Comparison of ENCODE assay signal across 13 mouse cellular contexts in the genomic region with DNA sequence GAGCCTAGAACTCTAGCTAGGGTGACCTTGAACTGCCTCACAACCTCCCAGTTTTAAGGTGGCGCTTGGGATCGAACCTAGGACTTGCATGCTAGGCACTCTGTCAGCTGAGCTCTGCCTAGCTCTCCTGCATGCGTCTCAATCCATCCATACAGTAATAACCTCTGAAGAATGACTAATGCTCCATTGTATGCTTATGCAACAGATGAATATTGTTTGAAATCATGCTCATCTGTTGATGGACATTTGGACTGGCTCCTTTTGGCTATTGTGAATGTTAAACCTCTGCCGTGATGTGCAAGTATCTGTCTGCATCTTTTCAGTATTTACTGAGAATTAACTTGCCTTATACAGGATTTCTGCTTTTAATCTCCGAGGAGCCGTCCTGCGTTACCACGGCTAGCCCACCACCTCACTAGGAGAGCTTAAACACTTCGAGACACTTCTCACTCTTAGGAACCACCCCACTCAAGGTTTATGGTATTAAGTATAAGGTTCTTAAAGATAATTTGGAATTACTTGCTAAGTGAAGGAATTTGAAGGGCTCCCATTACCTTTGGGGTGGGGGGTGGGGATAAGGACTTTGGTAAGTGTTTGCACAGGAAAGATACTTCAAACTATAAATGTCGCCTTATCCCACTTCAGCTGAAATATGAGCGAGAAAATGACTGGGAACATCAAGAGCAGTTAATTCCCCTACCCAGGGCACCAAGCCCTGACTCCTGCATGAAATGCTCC.
"Had no signal": no experiment of that assay in that cellular context is flagged by ENCODE, and none has a peak within 500 bp of the region (broad histone marks: within the 10 kb centered on the region; RNA-seq: fewer than 3 reads in every experiment).

No protein-coding gene starts in this region.

- H3K27ac ChIP-seq: kidney, embryonic 15.5 days; limb, embryonic 10.5 days; liver, embryonic 13.5 days; macrophage; midbrain, embryonic 12.5 days; neural tube, embryonic 15.5 days; stomach, postnatal 0 days had no signal

- ATAC-seq: liver, postnatal 0 days had no signal

- H3K4me3 ChIP-seq: kidney, embryonic 15.5 days; limb, embryonic 10.5 days; liver, embryonic 13.5 days; megakaryocyte, embryonic 14.5 days; midbrain, embryonic 12.5 days; neural tube, embryonic 15.5 days had no signal

- DNase-seq: kidney, adult 2 months; kidney, postnatal 14 days; liver, embryonic 13.5 days; liver, postnatal 0 days; right cerebral cortex, adult 18-20 months; right cerebral cortex, postnatal 25 days had no signal

- H3K27me3 ChIP-seq: kidney, embryonic 15.5 days; liver, embryonic 13.5 days; megakaryocyte, embryonic 14.5 days; midbrain, embryonic 12.5 days; neural tube, embryonic 15.5 days had no signal

- H3K4me2 ChIP-seq: kidney, embryonic 15.5 days; liver, embryonic 13.5 days; midbrain, embryonic 12.5 days; neural tube, embryonic 15.5 days had no signal

- H3K9me3 ChIP-seq: kidney, embryonic 15.5 days; limb, embryonic 10.5 days; liver, embryonic 13.5 days; megakaryocyte, embryonic 14.5 days; midbrain, embryonic 12.5 days; neural tube, embryonic 15.5 days had no signal

- H3K9ac ChIP-seq: kidney, embryonic 15.5 days; liver, embryonic 13.5 days; liver, postnatal 0 days; midbrain, embryonic 12.5 days; neural tube, embryonic 15.5 days had no signal
